Mouse (Mus musculus) hindbrain, embryonic 12.5 days (tissue): ENCODE results near the gene Cops6. TPM values are rescaled to one million over a fixed set of nuclear protein-coding genes. Genes with fewer than 3 reads are reported as not detected.

Experiments used
- ATAC-seq: fragments of 200-750 bp; cut with Nextera tagmentation; 2 replicates; pipeline ENCODE4 v1.8.0; 2017; ENCODE audit warnings: moderate TSS enrichment; ENCODE audit not compliant: low FRiP score
- H3K27ac ChIP-seq: fragments of 300-500 bp; sonication (generic); 2 replicates; pipeline ENCODE4 v1.5.1; 2016; ENCODE audit warnings: mild to moderate bottlenecking
- H3K27me3 ChIP-seq: fragments of 300-500 bp; sonication (generic); 2 replicates; pipeline ENCODE4 v1.6.1; 2016; ENCODE audit warnings: mild to moderate bottlenecking
- H3K36me3 ChIP-seq: fragments of 300-500 bp; sonication (generic); 2 replicates; pipeline ENCODE4 v1.6.1; 2016; ENCODE audit warnings: mild to moderate bottlenecking
- H3K4me1 ChIP-seq: fragments of 300-500 bp; sonication (generic); 2 replicates; pipeline ENCODE4 v1.6.1; 2016
- H3K4me2 ChIP-seq: fragments of 300-500 bp; sonication (generic); replicated peaks from 2 replicates; pipeline ENCODE4 v1.6.1; 2016; ENCODE audit warnings: mild to moderate bottlenecking
- H3K4me3 ChIP-seq: fragments of 300-500 bp; sonication (generic); 2 replicates; pipeline ENCODE4 v1.5.1; 2016; ENCODE audit warnings: mild to moderate bottlenecking
- H3K9ac ChIP-seq: fragments of 300-500 bp; sonication (generic); 2 replicates; pipeline ENCODE4 v1.6.1; 2016; ENCODE audit warnings: mild to moderate bottlenecking, moderate library complexity
- H3K9me3 ChIP-seq: fragments of 300-500 bp; sonication (generic); replicated peaks from 2 replicates; pipeline ENCODE4 v1.6.1; 2016; ENCODE audit warnings: mild to moderate bottlenecking
- WGBS: fragments of 180-500 bp; shearing (Covaris S2); methylation state at CpG from one replicate; pipeline ENCODE4 v1.1.7; 2016; 5-methylcytosine and 5-hydroxymethylcytosine counted together
- polyA plus RNA-seq: library from polyadenylated mRNA; unstranded; fragments of >200 nt; fragmentation: Nextera tagmentation; extraction: Ambion mirVana; gene quantifications from 2 replicates; pipeline ENCODE4 v1.2.1, GENCODE M21; 2016

Gene Cops6
- polyA plus RNA-seq = 270 and 286 TPM in 2 replicates

GRCm38 (mm10) chr5:138160842-138161665 lies at the start of gene Cops6:
Gene Cops6, plus strand, starts transcription at chr5:138161071.
- H3K36me3 ChIP-seq = peaks cover 38% of the 10 kb centered on the region
- H3K27ac ChIP-seq = peak within 1 kb of the TSS; percentile 80
- peak within 1 kb of the TSS; percentile 84 for H3K9ac ChIP-seq
- peak within 1 kb of the TSS; percentile 77 for H3K4me3 ChIP-seq
- no peaks in the 10 kb centered on the region for H3K9me3 ChIP-seq
- peak; percentile 94 for ATAC-seq
- no peaks in the 10 kb centered on the region for H3K27me3 ChIP-seq
- under 1% methylated on average over 42 of the region's 42 CpGs for WGBS
- peaks cover 16% of the 10 kb centered on the region for H3K4me1 ChIP-seq
- peak within 1 kb of the TSS; percentile 82 for H3K4me2 ChIP-seq

GRCm38 (mm10) chr5:138116255-138117198 lies 44.3 kb upstream of the Cops6 start, which contains the start of gene Zscan21:
Gene Zscan21, plus strand, starts transcription at chr5:138116903.
- peak; percentile 98 for ATAC-seq
- H3K9ac ChIP-seq = peak within 1 kb of the TSS; percentile 70
- no peaks in the 10 kb centered on the region for H3K9me3 ChIP-seq
- H3K27me3 ChIP-seq = no peaks in the 10 kb centered on the region
- H3K4me2 ChIP-seq = peak within 1 kb of the TSS; percentile 73
- H3K4me3 ChIP-seq = peak within 1 kb of the TSS; percentile 58
- peak within 1 kb of the TSS; percentile 90 for H3K27ac ChIP-seq
- peaks cover 20% of the 10 kb centered on the region for H3K36me3 ChIP-seq
- H3K4me1 ChIP-seq = peaks cover 12% of the 10 kb centered on the region
- 7% methylated on average over 38 of the region's 38 CpGs for WGBS

- ATAC-seq = peak; percentile 76
- Histone ChIP-seq H3K4me1 (peaks cover 12% of the 10 kb centered on the region), H3K27me3 (no peaks in the 10 kb centered on the region), H3K4me2 (peak overlapping the region; percentile 73), H3K27ac (peak overlapping the region; percentile 90), H3K9ac (peak overlapping the region; percentile 70), H3K9me3 (no peaks in the 10 kb centered on the region), H3K36me3 (peaks cover 23% of the 10 kb centered on the region), H3K4me3 (peak overlapping the region; percentile 58)
- 10% methylated on average over 16 of the region's 16 CpGs for WGBS
Observed at GRCm38 (mm10) chr5:138117199-138118015, 43.5 kb upstream of the Cops6 start.

GRCm38 (mm10) chr5:138118041-138118440 lies 42.8 kb upstream of the Cops6 start:
- Histone ChIP-seq H3K4me1 (peaks cover 12% of the 10 kb centered on the region), H3K9me3 (no peaks in the 10 kb centered on the region), H3K9ac (peak overlapping the region; percentile 70), H3K4me2 (peak overlapping the region; percentile 73), H3K27me3 (no peaks in the 10 kb centered on the region), H3K36me3 (peaks cover 27% of the 10 kb centered on the region), H3K27ac (peak overlapping the region; percentile 90; the same call in 1 of the 2 replicates), H3K4me3 (peak overlapping the region; percentile 58)
- 80% methylated on average over 3 of the region's 3 CpGs for WGBS
- ATAC-seq = no peak

- Histone ChIP-seq H3K4me3 (no peak overlapping the region), H3K27me3 (no peaks in the 10 kb centered on the region), H3K9me3 (no peaks in the 10 kb centered on the region), H3K9ac (no peak overlapping the region), H3K36me3 (peaks cover 73% of the 10 kb centered on the region), H3K27ac (no peak overlapping the region), H3K4me2 (no peak overlapping the region), H3K4me1 (no peaks in the 10 kb centered on the region)
- WGBS = 93% methylated on average over 5 of the region's 5 CpGs
- ATAC-seq = no peak
Observed at GRCm38 (mm10) chr5:138132425-138133064, 28.3 kb upstream of the Cops6 start.

- H3K9me3 ChIP-seq = no peaks in the 10 kb centered on the region
- H3K9ac ChIP-seq = no peak overlapping the region
- WGBS = 86% methylated on average over 4 of the region's 4 CpGs
- no peak for ATAC-seq
- H3K4me1 ChIP-seq = no peaks in the 10 kb centered on the region
- peaks cover 49% of the 10 kb centered on the region for H3K36me3 ChIP-seq
- H3K27me3 ChIP-seq = no peaks in the 10 kb centered on the region
- no peak overlapping the region for H3K4me2 ChIP-seq
- H3K4me3 ChIP-seq = no peak overlapping the region
- H3K27ac ChIP-seq = no peak overlapping the region
Observed at GRCm38 (mm10) chr5:138137257-138137656, 23.6 kb upstream of the Cops6 start.

GRCm38 (mm10) chr5:138137935-138138549 lies 22.8 kb upstream of the Cops6 start:
- Histone ChIP-seq H3K9me3 (no peaks in the 10 kb centered on the region), H3K4me3 (no peak overlapping the region), H3K4me1 (no peaks in the 10 kb centered on the region), H3K36me3 (peaks cover 47% of the 10 kb centered on the region), H3K4me2 (no peak overlapping the region), H3K27me3 (no peaks in the 10 kb centered on the region), H3K27ac (no peak overlapping the region), H3K9ac (no peak overlapping the region)
- ATAC-seq = peak; percentile 54; the same call in 1 of the 2 replicates
- WGBS = 61% methylated on average over 8 of the region's 8 CpGs

- Histone ChIP-seq H3K27me3 (no peaks in the 10 kb centered on the region), H3K4me3 (no peak overlapping the region), H3K27ac (no peak overlapping the region), H3K4me1 (no peaks in the 10 kb centered on the region), H3K9me3 (no peaks in the 10 kb centered on the region), H3K36me3 (peaks cover 47% of the 10 kb centered on the region), H3K4me2 (no peak overlapping the region), H3K9ac (no peak overlapping the region)
- WGBS = 83% methylated on average over 4 of the region's 4 CpGs
- no peak for ATAC-seq
Observed at GRCm38 (mm10) chr5:138138585-138138984, 22.3 kb upstream of the Cops6 start.

- H3K27me3 ChIP-seq = no peaks in the 10 kb centered on the region
- peak overlapping the region; percentile 93 for H3K9ac ChIP-seq
- ATAC-seq = no peak
- H3K4me2 ChIP-seq = peak overlapping the region; percentile 74
- peaks cover 31% of the 10 kb centered on the region for H3K36me3 ChIP-seq
- no peak overlapping the region for H3K27ac ChIP-seq
- peaks cover 10% of the 10 kb centered on the region for H3K4me1 ChIP-seq
- H3K4me3 ChIP-seq = peak overlapping the region; percentile 80
- 92% methylated on average over 3 of the region's 3 CpGs for WGBS
- H3K9me3 ChIP-seq = no peaks in the 10 kb centered on the region
Observed at GRCm38 (mm10) chr5:138154390-138154789, 6.5 kb upstream of the Cops6 start.

- Histone ChIP-seq H3K9ac (peak within 1 kb of the TSS; percentile 93), H3K36me3 (peaks cover 26% of the 10 kb centered on the region), H3K4me2 (peak within 1 kb of the TSS; percentile 74), H3K4me1 (peaks cover 12% of the 10 kb centered on the region), H3K27ac (peak within 1 kb of the TSS; percentile 97), H3K9me3 (no peaks in the 10 kb centered on the region), H3K27me3 (no peaks in the 10 kb centered on the region), H3K4me3 (peak within 1 kb of the TSS; percentile 80)
- ATAC-seq = peak; percentile 97
- WGBS = under 1% methylated on average over 31 of the region's 31 CpGs
Observed at GRCm38 (mm10) chr5:138155443-138155976, 5.4 kb upstream of the Cops6 start, which contains the start of gene Zfp113. Gene Zfp113, minus strand, starts transcription at chr5:138155744.
